13 mouse cellular contexts compared by ENCODE assay signal in the genomic region with DNA sequence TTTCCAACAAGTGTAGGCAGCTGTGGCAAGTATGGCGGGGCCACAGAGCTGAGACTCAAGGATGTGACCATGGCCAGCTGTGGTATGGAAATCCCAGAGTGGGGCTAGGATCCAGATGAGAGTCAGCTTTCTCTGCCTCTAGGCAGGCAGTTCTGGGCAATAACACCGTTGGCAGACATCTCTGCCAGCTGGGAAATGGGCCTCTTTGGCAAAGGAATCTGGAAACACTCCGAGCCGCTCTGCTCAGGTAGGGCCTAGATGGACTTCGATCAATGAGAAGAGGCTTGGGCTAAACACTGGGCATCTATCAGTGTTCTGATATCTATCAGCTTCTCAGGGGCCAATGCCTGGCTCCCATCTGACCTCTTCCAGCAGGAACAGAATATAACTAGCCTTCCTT.
"Had no signal": no experiment of that assay in that cellular context is flagged by ENCODE, and none has a peak within 500 bp of the region (broad histone marks: within the 10 kb centered on the region; RNA-seq: fewer than 3 reads in every experiment).

No protein-coding gene starts in this region.

- DNase-seq: lung, embryonic 14.5 days; lung, postnatal 10 days; lung, postnatal 4 days; midbrain, embryonic 14.5 days; retina, postnatal 1 day; right cerebral cortex, adult 18-20 months; right cerebral cortex, postnatal 25 days; right cerebral cortex, postnatal 4 days; spleen, adult 18-20 months; thymus, adult 18-20 months; thymus, postnatal 14 days; thymus, postnatal 36 days had no signal

- ATAC-seq: midbrain, embryonic 16.5 days had no signal
